Mouse (Mus musculus) hindbrain, postnatal 0 days (tissue): ENCODE results near the gene Gapdhs. TPM values are rescaled to one million over a fixed set of nuclear protein-coding genes. Genes with fewer than 3 reads are reported as not detected.
"Not testable (repeated sequence)": the region's sequence is repeated elsewhere in the genome, so short reads cannot be mapped to it uniquely, and the experiment has no call there.

Source experiments
- ATAC-seq: fragments of 200-750 bp; cut with Nextera tagmentation; 2 replicates; pipeline ENCODE4 v1.8.0; 2017; ENCODE audit warnings: mild to moderate bottlenecking, moderate TSS enrichment, moderate library complexity
- DNase-seq: peaks from one replicate; pipeline ENCODE4 v3.0.0-alpha.2; 2015; ENCODE audit warnings: low spot score
- H3K27ac ChIP-seq: fragments of 300-500 bp; sonication (generic); 2 replicates; pipeline ENCODE4 v1.5.1; 2014; ENCODE audit warnings: mild to moderate bottlenecking
- H3K27me3 ChIP-seq: fragments of 300-500 bp; sonication (generic); 2 replicates; pipeline ENCODE4 v1.6.1; 2014; ENCODE audit warnings: low read length, mixed read lengths; ENCODE audit not compliant: insufficient read depth
- H3K36me3 ChIP-seq: fragments of 300-500 bp; sonication (generic); 2 replicates; pipeline ENCODE4 v1.6.1; 2014; ENCODE audit warnings: low read length, mixed read lengths; ENCODE audit not compliant: insufficient read depth
- H3K4me1 ChIP-seq: fragments of 300-500 bp; sonication (generic); 2 replicates; pipeline ENCODE4 v1.6.1; 2014; ENCODE audit warnings: antibody characterized with exemption, low read length, mixed read lengths; ENCODE audit not compliant: insufficient read depth
- H3K4me2 ChIP-seq: fragments of 300-500 bp; sonication (generic); 2 replicates; pipeline ENCODE4 v1.6.1; 2014; ENCODE audit warnings: low read depth, mild to moderate bottlenecking, low read length, moderate library complexity, mixed read lengths
- H3K4me3 ChIP-seq: fragments of 300-500 bp; sonication (generic); 2 replicates; pipeline ENCODE4 v1.5.1; 2014; ENCODE audit warnings: low read length
- H3K9ac ChIP-seq: fragments of 300-500 bp; sonication (generic); replicated peaks from 2 replicates; pipeline ENCODE4 v1.6.1; 2014; ENCODE audit warnings: mild to moderate bottlenecking, low read length, moderate library complexity, mixed read lengths
- H3K9me3 ChIP-seq: fragments of 300-500 bp; sonication (generic); 2 replicates; pipeline ENCODE4 v1.6.1; 2016; ENCODE audit warnings: low read length, mixed read lengths
- CTCF ChIP-seq: IDR thresholded peaks from 2 replicates; pipeline ENCODE4 v1.5.1; 2016; ENCODE audit warnings: antibody characterized with exemption, control low read depth, low read depth
- WGBS: fragments of 180-500 bp; shearing (Covaris S2); extraction: QIAGEN DNeasy Blood & Tissue Kit; methylation state at CpG from one replicate; pipeline ENCODE4 v1.1.7; 2014; 5-methylcytosine and 5-hydroxymethylcytosine counted together
- polyA plus RNA-seq: library from polyadenylated mRNA; unstranded; fragments of >200 nt; fragmentation: Nextera tagmentation; extraction: Ambion mirVana; gene quantifications from 2 replicates; pipeline ENCODE4 v1.2.1, GENCODE M21; 2015
- total RNA-seq: library from RNA; depleted of rRNA; stranded (reverse); fragments of >200 nt; gene quantifications from 2 replicates; pipeline ENCODE4 v1.2.3, GENCODE M21; 2014; rRNA removed

Gene Gapdhs
- not detected in 2 replicates for total RNA-seq
- 0.32 and 0.69 TPM in 2 replicates for polyA plus RNA-seq

DNA sequence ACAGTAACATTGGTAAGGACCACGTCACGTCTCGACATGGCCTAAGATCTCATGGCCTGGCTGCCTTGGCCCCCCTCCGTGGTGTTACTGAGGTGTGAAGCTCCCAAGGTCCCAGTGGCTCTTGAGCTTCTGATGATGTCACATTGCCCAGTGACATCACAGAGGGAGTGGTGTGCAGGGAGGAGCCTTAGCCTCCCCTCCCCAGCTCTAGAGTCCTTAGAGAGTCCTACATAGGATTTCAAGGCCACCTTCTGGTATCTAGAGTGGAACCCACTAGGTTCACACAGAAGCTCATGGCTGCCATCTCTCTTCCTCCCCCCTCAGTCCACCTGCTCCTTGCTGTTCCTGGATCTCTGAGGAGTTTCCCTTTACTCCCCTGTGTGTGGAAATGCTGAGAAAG, at the start of gene Gapdhs:
Gene Gapdhs, minus strand, starts transcription at position 65 of the 400 bp plus-strand sequence.
- not testable (repeated sequence) for H3K27ac ChIP-seq, H3K36me3 ChIP-seq, H3K9me3 ChIP-seq, DNase-seq, H3K4me2 ChIP-seq, H3K27me3 ChIP-seq, H3K4me1 ChIP-seq, H3K9ac ChIP-seq, H3K4me3 ChIP-seq, ATAC-seq
- 75% methylated on average over 1 of the region's 4 CpGs for WGBS

DNA sequence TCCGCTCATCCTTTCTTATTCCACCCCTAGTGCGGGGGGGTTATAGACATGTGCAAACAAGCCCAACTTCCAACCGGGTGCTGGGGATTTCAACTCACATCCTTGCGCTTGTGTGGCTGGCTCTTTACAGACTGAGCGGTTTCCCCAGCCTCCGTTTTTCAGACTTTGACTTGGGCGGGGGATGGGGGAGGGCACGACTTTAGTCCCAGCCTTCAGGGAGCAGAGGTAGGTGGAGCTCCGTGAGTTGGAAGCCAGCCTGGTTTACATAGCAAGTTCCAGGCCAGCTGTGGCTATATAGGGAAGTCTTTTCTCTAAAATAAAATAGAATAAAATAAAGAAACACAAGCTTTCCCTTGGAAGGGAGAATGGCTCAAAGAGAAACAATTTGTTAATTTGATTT, 48.4 kb upstream of the Gapdhs start:
- DNase-seq: no peak
- WGBS: 26% methylated on average over 9 of the region's 9 CpGs
- no peaks in the 10 kb centered on the region for H3K27me3 ChIP-seq
- H3K36me3 ChIP-seq: no peaks in the 10 kb centered on the region
- no peak for ATAC-seq
- no peak for TF ChIP-seq CTCF
- H3K9me3 ChIP-seq: no peaks in the 10 kb centered on the region
- H3K4me2 ChIP-seq: no peak overlapping the region
- H3K27ac ChIP-seq: no peak overlapping the region
- H3K4me3 ChIP-seq: no peak overlapping the region
- no peak overlapping the region for H3K9ac ChIP-seq
- no peaks in the 10 kb centered on the region for H3K4me1 ChIP-seq

DNA sequence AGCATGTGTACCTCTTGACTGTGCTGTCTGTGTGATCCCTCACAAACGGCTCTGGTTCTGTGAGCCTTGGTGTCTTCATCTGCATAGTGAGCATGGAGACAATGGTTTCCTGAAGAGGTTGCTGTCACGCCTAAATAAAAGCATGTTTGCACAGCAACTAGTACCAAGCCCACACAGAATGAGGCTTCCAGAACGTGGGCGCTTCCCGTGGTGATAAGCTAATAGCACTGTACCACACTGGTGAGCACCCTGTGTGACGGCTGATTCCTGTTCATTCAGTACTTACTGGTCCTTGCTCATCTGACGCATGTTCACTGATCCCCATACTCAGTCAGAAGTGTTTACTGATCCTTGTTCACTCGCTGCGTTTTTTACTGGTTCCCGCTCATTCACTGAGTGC, 46.7 kb upstream of the Gapdhs start:
- H3K9ac ChIP-seq: no peak overlapping the region
- H3K4me2 ChIP-seq: no peak overlapping the region
- no peak for TF ChIP-seq CTCF
- 68% methylated on average over 10 of the region's 10 CpGs for WGBS
- ATAC-seq: no peak
- H3K9me3 ChIP-seq: no peaks in the 10 kb centered on the region
- no peaks in the 10 kb centered on the region for H3K36me3 ChIP-seq
- no peaks in the 10 kb centered on the region for H3K4me1 ChIP-seq
- H3K27me3 ChIP-seq: no peaks in the 10 kb centered on the region
- H3K27ac ChIP-seq: no peak overlapping the region
- no peak overlapping the region for H3K4me3 ChIP-seq
- no peak for DNase-seq

DNA sequence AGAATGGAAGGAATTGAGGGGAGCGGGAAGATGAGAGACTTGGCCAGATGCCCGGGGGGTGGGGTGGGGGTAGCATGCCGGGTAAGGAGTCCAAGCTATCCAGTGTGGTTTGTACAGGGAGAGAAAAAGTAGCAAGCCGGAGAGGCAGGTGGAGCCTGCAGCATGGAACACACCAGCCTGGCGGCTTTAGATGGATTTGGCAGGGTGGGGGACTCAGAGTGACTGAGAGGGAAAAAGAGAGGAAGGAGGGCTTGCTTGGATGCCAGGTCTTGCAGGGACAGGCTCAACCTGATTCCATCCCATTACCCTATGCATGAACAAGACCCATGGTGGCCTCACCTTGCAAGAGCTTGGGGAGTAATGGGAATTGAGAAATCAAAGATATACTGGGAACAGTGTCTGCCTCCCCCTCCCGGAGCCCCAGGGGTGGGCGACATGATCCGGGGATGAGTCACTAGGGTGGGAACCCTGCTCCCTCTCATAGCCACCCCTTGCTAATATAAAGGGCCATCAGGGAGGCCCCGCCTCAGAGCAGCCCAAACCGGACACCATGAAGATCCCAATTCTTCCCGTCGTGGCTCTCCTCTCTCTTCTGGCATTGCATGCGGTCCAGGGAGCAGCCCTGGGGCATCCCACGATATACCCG, 44.0 kb upstream of the Gapdhs start, which contains the start of gene Krtdap:
Gene Krtdap, plus strand, starts transcription at position 520 of the 646 bp plus-strand sequence.
- Histone ChIP-seq H3K9me3 (no peaks in the 10 kb centered on the region), H3K9ac (no peak within 1 kb of the TSS), H3K27me3 (no peaks in the 10 kb centered on the region), H3K4me3 (no peak within 1 kb of the TSS), H3K36me3 (no peaks in the 10 kb centered on the region), H3K4me1 (no peaks in the 10 kb centered on the region), H3K27ac (no peak within 1 kb of the TSS), H3K4me2 (no peak within 1 kb of the TSS)
- 56% methylated on average over 15 of the region's 15 CpGs for WGBS
- no peak for TF ChIP-seq CTCF
- ATAC-seq: no peak
- DNase-seq: no peak

DNA sequence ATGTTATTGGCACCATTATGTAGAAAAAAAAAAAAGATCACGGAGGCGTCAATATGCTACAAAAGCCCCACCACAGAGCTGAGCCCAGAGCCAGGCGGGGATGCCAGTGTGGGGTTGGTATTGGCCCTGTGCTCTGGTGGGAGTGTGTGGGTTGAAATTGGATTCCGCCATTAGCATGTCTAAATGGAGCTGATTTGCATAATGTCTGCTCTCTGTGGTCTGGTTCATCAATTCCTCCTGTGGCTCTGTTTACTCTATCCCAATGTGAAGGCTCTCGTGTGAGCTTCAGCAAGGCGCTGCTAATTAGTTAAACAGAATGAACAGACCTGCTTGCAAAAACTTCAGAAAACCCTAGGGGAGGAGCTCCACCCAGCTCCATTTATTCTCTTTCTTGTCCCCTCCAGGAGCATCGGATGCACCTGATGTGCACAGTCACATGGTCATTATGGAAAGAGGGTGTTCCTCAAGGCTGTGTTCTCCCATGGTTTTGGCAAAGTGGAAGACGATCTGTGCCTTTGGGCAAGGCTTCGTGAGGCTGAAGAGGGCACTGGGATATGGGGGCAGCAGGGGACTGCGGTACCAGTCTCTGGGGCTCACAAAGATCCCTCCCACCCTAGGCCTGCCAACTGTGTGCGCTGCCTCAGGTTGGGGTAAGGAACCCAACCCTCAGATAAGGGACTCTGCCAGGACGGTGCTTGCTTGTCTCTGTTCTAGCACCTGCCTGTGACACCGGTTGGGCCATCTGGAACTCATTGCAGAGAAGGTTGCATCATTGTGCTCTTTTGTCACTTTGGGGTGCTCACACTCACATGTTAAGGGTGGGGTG, 42.5 kb upstream of the Gapdhs start:
- Histone ChIP-seq H3K4me3 (no peak overlapping the region), H3K4me2 (no peak overlapping the region), H3K9ac (no peak overlapping the region), H3K4me1 (no peaks in the 10 kb centered on the region), H3K9me3 (no peaks in the 10 kb centered on the region), H3K27me3 (no peaks in the 10 kb centered on the region), H3K36me3 (no peaks in the 10 kb centered on the region), H3K27ac (peak overlapping the region; percentile 7; the same call in 1 of the 2 replicates)
- peak; percentile 81 for ATAC-seq
- DNase-seq: peak; percentile 46
- TF ChIP-seq CTCF: no peak
- WGBS: 45% methylated on average over 13 of the region's 13 CpGs

DNA sequence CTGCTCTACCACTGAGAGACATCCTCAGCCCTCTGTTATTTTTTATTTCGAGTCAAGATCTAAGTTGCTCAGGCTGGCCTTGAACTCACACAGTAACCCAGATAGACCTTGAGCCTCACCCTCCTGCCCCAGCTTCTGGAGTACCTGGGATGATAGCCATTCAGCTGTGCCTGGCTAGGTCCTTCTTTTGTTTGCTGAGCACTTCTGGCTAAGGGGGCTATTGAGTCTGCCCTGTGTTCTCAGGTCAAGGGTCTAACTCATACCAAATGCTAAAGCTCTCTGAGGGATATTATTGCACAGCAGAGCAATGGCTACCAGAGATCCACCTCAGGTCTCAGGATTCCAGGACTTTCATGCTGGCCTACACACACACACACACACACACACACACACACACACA, 41.7 kb upstream of the Gapdhs start:
- H3K27ac ChIP-seq: no peak overlapping the region
- ATAC-seq: no peak
- H3K4me3 ChIP-seq: no peak overlapping the region
- H3K36me3 ChIP-seq: no peaks in the 10 kb centered on the region
- no peak overlapping the region for H3K4me2 ChIP-seq
- DNase-seq: no peak
- no peak for TF ChIP-seq CTCF
- H3K9me3 ChIP-seq: no peaks in the 10 kb centered on the region
- no peaks in the 10 kb centered on the region for H3K4me1 ChIP-seq
- no peaks in the 10 kb centered on the region for H3K27me3 ChIP-seq
- no peak overlapping the region for H3K9ac ChIP-seq
- WGBS: 61% methylated on average over 1 of the region's 1 CpGs

DNA sequence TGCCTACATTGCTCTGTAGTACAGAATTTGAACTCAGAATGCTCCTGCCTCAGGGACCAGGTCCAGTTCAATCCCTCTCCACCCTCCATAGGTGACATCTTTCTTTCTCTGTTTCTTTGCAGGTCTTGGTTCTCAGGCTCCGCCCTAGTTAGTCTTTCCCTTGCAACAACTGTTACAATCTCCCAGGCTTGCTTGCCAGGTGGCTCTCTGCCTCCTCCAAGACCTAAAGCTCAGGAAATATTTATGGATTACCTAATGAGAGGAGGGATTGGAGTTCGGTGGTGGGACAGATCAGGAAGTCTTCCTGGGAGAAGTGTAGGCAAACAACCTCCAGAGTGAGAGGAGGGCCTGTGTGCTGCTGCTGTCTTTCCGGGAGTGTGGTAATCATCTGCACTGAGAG, 39.2 kb upstream of the Gapdhs start:
- ATAC-seq (no peak), DNase-seq (no peak)
- Histone ChIP-seq H3K27me3 (no peaks in the 10 kb centered on the region), H3K4me2 (no peak overlapping the region), H3K27ac (no peak overlapping the region), H3K9me3 (no peaks in the 10 kb centered on the region), H3K4me1 (no peaks in the 10 kb centered on the region), H3K4me3 (no peak overlapping the region), H3K36me3 (no peaks in the 10 kb centered on the region), H3K9ac (no peak overlapping the region)
- WGBS: 90% methylated on average over 3 of the region's 3 CpGs
- TF ChIP-seq CTCF: no peak
